Mouse (Mus musculus) stomach, postnatal 0 days (tissue): ENCODE measurements at regions not wholly inside any gene's neighbourhood (a gene's known extent, or its start where the extent isn't known, plus 50 kb on each side); places are given as distances from the start of the nearest gene placed in this dataset.

Source experiments
- ATAC-seq: fragments of 200-750 bp; cut with Nextera tagmentation; 2 replicates; pipeline ENCODE4 v1.8.0; 2017; ENCODE audit not compliant: low FRiP score, low TSS enrichment
- DNase-seq: peaks from one replicate; pipeline ENCODE4 v3.0.0-alpha.2; 2016; ENCODE audit warnings: low spot score
- H3K27ac ChIP-seq: fragments of 300-500 bp; sonication (generic); replicated peaks from 2 replicates; pipeline ENCODE4 v1.5.1; 2014; ENCODE audit warnings: mild to moderate bottlenecking, control low read depth
- H3K27me3 ChIP-seq: fragments of 300-500 bp; sonication (generic); 2 replicates; pipeline ENCODE4 v1.6.1; 2014; ENCODE audit warnings: low read length; ENCODE audit not compliant: control insufficient read depth, insufficient read depth
- H3K36me3 ChIP-seq: fragments of 300-500 bp; sonication (generic); 2 replicates; pipeline ENCODE4 v1.6.1; 2014; ENCODE audit warnings: low read length, mixed read lengths; ENCODE audit not compliant: control insufficient read depth, insufficient read depth
- H3K4me1 ChIP-seq: fragments of 300-500 bp; sonication (generic); replicated peaks from 2 replicates; pipeline ENCODE4 v1.6.1; 2014; ENCODE audit warnings: antibody characterized with exemption; ENCODE audit not compliant: control insufficient read depth, insufficient read depth
- H3K4me2 ChIP-seq: fragments of 300-500 bp; sonication (generic); replicated peaks from 2 replicates; pipeline ENCODE4 v1.6.1; 2014; ENCODE audit warnings: low read depth, mild to moderate bottlenecking, control low read depth, moderate library complexity
- H3K4me3 ChIP-seq: fragments of 300-500 bp; sonication (generic); 2 replicates; pipeline ENCODE4 v1.5.1; 2014; ENCODE audit warnings: low read depth, low read length, control low read depth
- H3K9ac ChIP-seq: fragments of 300-500 bp; sonication (generic); 2 replicates; pipeline ENCODE4 v1.6.1; 2014; ENCODE audit warnings: mild to moderate bottlenecking, low read length, control low read depth, mixed read lengths
- H3K9me3 ChIP-seq: fragments of 300-500 bp; sonication (generic); 2 replicates; pipeline ENCODE4 v1.6.1; 2016; ENCODE audit warnings: low read length; ENCODE audit not compliant: control insufficient read depth
- CTCF ChIP-seq: IDR thresholded peaks from 2 replicates; pipeline ENCODE4 v1.5.1; 2016; ENCODE audit warnings: antibody characterized with exemption, low read depth, mild to moderate bottlenecking, moderate library complexity
- EP300 ChIP-seq: optimal IDR thresholded peaks from 2 replicates; pipeline ENCODE3; 2016; ENCODE audit warnings: antibody characterized with exemption
- WGBS: fragments of 180-500 bp; shearing (Covaris S2); extraction: QIAGEN DNeasy Blood & Tissue Kit; methylation state at CpG from one replicate; pipeline ENCODE4 v1.1.7; 2014; 5-methylcytosine and 5-hydroxymethylcytosine counted together

GRCm38 (mm10) chr15:51689498-51689897 lies 2195.2 kb upstream of the Gm7489 start:
- H3K4me1 ChIP-seq: no peaks in the 10 kb centered on the region
- TF ChIP-seq EP300 (no peak), CTCF (no peak)
- no peak overlapping the region for H3K9ac ChIP-seq
- WGBS: 61% methylated on average over 1 of the region's 1 CpGs
- H3K27me3 ChIP-seq: no peaks in the 10 kb centered on the region
- H3K36me3 ChIP-seq: no peaks in the 10 kb centered on the region
- H3K9me3 ChIP-seq: no peaks in the 10 kb centered on the region
- H3K4me3 ChIP-seq: no peak overlapping the region
- H3K4me2 ChIP-seq: no peak overlapping the region
- no peak for ATAC-seq
- no peak for DNase-seq
- H3K27ac ChIP-seq: no peak overlapping the region

- H3K4me2 ChIP-seq: no peak overlapping the region
Measured at GRCm38 (mm10) chr15:51692671-51693070, 2192.0 kb upstream of the Gm7489 start.

GRCm38 (mm10) chr15:51696344-51697016 lies 2188.2 kb upstream of the Gm7489 start:
- Histone ChIP-seq H3K27ac (no peak overlapping the region), H3K9ac (no peak overlapping the region), H3K4me3 (no peak overlapping the region), H3K36me3 (no peaks in the 10 kb centered on the region), H3K4me2 (no peak overlapping the region; the same call in 1 of the 2 replicates), H3K9me3 (no peaks in the 10 kb centered on the region), H3K27me3 (no peaks in the 10 kb centered on the region), H3K4me1 (no peaks in the 10 kb centered on the region)
- ATAC-seq (0 out of 2 replicates have a peak, but pooled peaks have one; percentile 21), DNase-seq (peak; percentile 40)
- WGBS: 33% methylated on average over 11 of the region's 11 CpGs
- TF ChIP-seq EP300 (no peak), CTCF (peak; percentile 69)

More at GRCm38 (mm10) chr15:51692671-51693070, 2192.0 kb upstream of the Gm7489 start:
- Histone ChIP-seq H3K4me3 (no peak overlapping the region), H3K27me3 (no peaks in the 10 kb centered on the region), H3K27ac (no peak overlapping the region), H3K36me3 (no peaks in the 10 kb centered on the region), H3K9me3 (no peaks in the 10 kb centered on the region), H3K4me1 (no peaks in the 10 kb centered on the region), H3K9ac (no peak overlapping the region)
- TF ChIP-seq CTCF (no peak), EP300 (no peak)
- WGBS: 83% methylated on average over 4 of the region's 4 CpGs
- no peak for ATAC-seq
- no peak for DNase-seq

- H3K4me2 ChIP-seq: no peak overlapping the region
- no peaks in the 10 kb centered on the region for H3K9me3 ChIP-seq
- WGBS: 91% methylated on average over 1 of the region's 1 CpGs
- H3K27ac ChIP-seq: no peak overlapping the region
- H3K4me1 ChIP-seq: no peaks in the 10 kb centered on the region
- DNase-seq: no peak
- no peak for ATAC-seq
- TF ChIP-seq EP300: no peak
- no peak for TF ChIP-seq CTCF
- H3K36me3 ChIP-seq: no peaks in the 10 kb centered on the region
- H3K27me3 ChIP-seq: no peaks in the 10 kb centered on the region
- H3K9ac ChIP-seq: no peak overlapping the region
- no peak overlapping the region for H3K4me3 ChIP-seq
Measured at GRCm38 (mm10) chr15:51704198-51704597, 2180.5 kb upstream of the Gm7489 start.

GRCm38 (mm10) chr15:51709871-51710655 lies 2174.6 kb upstream of the Gm7489 start:
- no peaks in the 10 kb centered on the region for H3K9me3 ChIP-seq
- H3K27ac ChIP-seq: no peak overlapping the region
- H3K4me2 ChIP-seq: no peak overlapping the region
- H3K9ac ChIP-seq: no peak overlapping the region
- no peak overlapping the region for H3K4me3 ChIP-seq
- 56% methylated on average over 13 of the region's 13 CpGs for WGBS
- ATAC-seq (no peak), DNase-seq (peak; percentile 15)
- TF ChIP-seq CTCF: no peak
- no peak for TF ChIP-seq EP300
- H3K36me3 ChIP-seq: no peaks in the 10 kb centered on the region
- no peaks in the 10 kb centered on the region for H3K4me1 ChIP-seq
- H3K27me3 ChIP-seq: no peaks in the 10 kb centered on the region

- ATAC-seq (no peak), DNase-seq (no peak)
- H3K9ac ChIP-seq: no peak overlapping the region
- H3K27ac ChIP-seq: no peak overlapping the region
- H3K27me3 ChIP-seq: no peaks in the 10 kb centered on the region
- H3K9me3 ChIP-seq: no peaks in the 10 kb centered on the region
- no peaks in the 10 kb centered on the region for H3K36me3 ChIP-seq
- TF ChIP-seq CTCF (no peak), EP300 (no peak)
- no peaks in the 10 kb centered on the region for H3K4me1 ChIP-seq
- H3K4me3 ChIP-seq: no peak overlapping the region
- WGBS: 50% methylated on average over 9 of the region's 9 CpGs
- H3K4me2 ChIP-seq: no peak overlapping the region
Measured at GRCm38 (mm10) chr15:51720873-51721308, 2163.8 kb upstream of the Gm7489 start.
